26 mouse cellular contexts compared by ENCODE assay signal in the genomic region with DNA sequence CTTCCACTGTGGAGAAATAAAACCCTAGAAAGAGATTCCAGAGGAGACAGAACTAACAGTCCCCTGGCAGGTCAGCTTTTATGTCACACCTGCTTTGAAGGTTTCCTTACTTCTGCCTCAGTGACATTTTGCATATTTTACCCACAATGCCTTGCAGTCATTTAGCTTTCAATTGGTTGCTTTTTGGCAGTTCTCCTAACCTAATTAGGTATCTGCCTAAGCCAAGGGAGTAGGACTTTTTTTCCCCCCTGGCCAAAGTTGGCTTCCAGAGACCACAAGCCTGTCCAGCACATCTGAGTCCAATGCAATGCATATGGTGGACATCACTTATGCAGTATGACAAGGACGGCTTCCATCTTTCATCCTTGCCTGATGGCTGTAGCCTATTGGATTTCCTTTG.
DNase-seq lines count a peak whose midpoint lies in the region; ATAC-seq and TF ChIP-seq lines count a peak whose summit lies in the region.
"Had no signal": no experiment of that assay in that cellular context is flagged by ENCODE, and none has a peak within 500 bp of the region (broad histone marks: within the 10 kb centered on the region; RNA-seq: fewer than 3 reads in every experiment).

No protein-coding gene starts in this region.

- no peaks in the 10 kb centered on the region for H3K27me3 ChIP-seq in embryonic facial prominence, embryonic 14.5 days (replicated peaks; ENCODE audit: control insufficient read depth, insufficient read depth, low read length)
- H3K27me3 ChIP-seq in embryonic facial prominence, embryonic 10.5 days (replicated peaks; ENCODE audit: low read depth, poor library complexity, severe bottlenecking): no peaks in the 10 kb centered on the region
- H3K27me3 ChIP-seq: embryonic facial prominence, embryonic 13.5 days; heart, embryonic 13.5 days; hindbrain, embryonic 13.5 days had no signal

- 73% methylated on average over 1 of the region's 1 CpGs for WGBS in embryonic facial prominence, embryonic 14.5 days
- WGBS in embryonic facial prominence, embryonic 10.5 days: 96% methylated on average over 1 of the region's 1 CpGs

- no peak for TF ChIP-seq CTCF in brain, embryonic 14.5 days (IDR thresholded peaks at IDR 0.05; ENCODE audit: borderline replicate concordance, extremely low read depth, insufficient read depth, insufficient read length)

- DNase-seq in embryonic facial prominence, embryonic 14.5 days (ENCODE audit: low spot score): peak; percentile 12
- no peak for DNase-seq in embryonic facial prominence, embryonic 10.5 days (ENCODE audit: low spot score)
- DNase-seq in frontal cortex, adult 2 months (ENCODE audit: extremely low spot score in 1 of 2, low spot score in 1 of 2): peak; percentile 1 to 6
- no peak for DNase-seq in frontal cortex, postnatal 10 days (ENCODE audit: low spot score in 2 of 2)
- peak; percentile 4 for DNase-seq in brain, adult 2 months (ENCODE audit: low read depth, low spot score)
- peak; percentile 64 for DNase-seq in brain, embryonic 14.5 days (ENCODE audit: low read depth)
- DNase-seq: adrenal gland, adult 2 months; adrenal gland, postnatal 14 days; cerebellum, adult 11 months; cerebellum, adult 2 months; cerebellum, adult 9-11 months; gastrocnemius, postnatal 10 days; gastrocnemius, postnatal 36 days; heart, adult 2 months; heart, postnatal 14 days; kidney, adult 2 months had no signal

- H3K9me3 ChIP-seq in embryonic facial prominence, embryonic 14.5 days (ENCODE audit: control insufficient read depth, low read length): no peaks in the 10 kb centered on the region
- no peaks in the 10 kb centered on the region for H3K9me3 ChIP-seq in embryonic facial prominence, embryonic 10.5 days
- H3K9me3 ChIP-seq: embryonic facial prominence, embryonic 13.5 days; forebrain, embryonic 10.5 days; heart, embryonic 10.5 days; heart, embryonic 13.5 days; hindbrain, embryonic 13.5 days had no signal

- no peak overlapping the region for H3K4me2 ChIP-seq in embryonic facial prominence, embryonic 14.5 days (ENCODE audit: low read depth, low read length)
- H3K4me2 ChIP-seq: embryonic facial prominence, embryonic 13.5 days; heart, embryonic 13.5 days; hindbrain, embryonic 13.5 days had no signal

- H3K4me1 ChIP-seq in embryonic facial prominence, embryonic 14.5 days (ENCODE audit: control insufficient read depth, insufficient read depth, low read length): no peaks in the 10 kb centered on the region
- H3K4me1 ChIP-seq in embryonic facial prominence, embryonic 10.5 days: peaks cover 6% of the 10 kb centered on the region
- H3K4me1 ChIP-seq: embryonic facial prominence, embryonic 13.5 days; heart, embryonic 10.5 days; heart, embryonic 13.5 days; hindbrain, embryonic 13.5 days had no signal

- no peak overlapping the region for H3K27ac ChIP-seq in embryonic facial prominence, embryonic 14.5 days (replicated peaks; ENCODE audit: low read depth, low read length)
- H3K27ac ChIP-seq in embryonic facial prominence, embryonic 10.5 days (replicated peaks): no peak overlapping the region
- H3K27ac ChIP-seq: embryonic facial prominence, embryonic 13.5 days; forebrain, embryonic 10.5 days; heart, adult 2 months; heart, embryonic 10.5 days; heart, embryonic 13.5 days; hindbrain, embryonic 13.5 days had no signal

- TF ChIP-seq POLR2A in brain, embryonic 14.5 days (IDR thresholded peaks at IDR 0.05; ENCODE audit: borderline replicate concordance, extremely low read depth, insufficient read depth, insufficient read length, poor library complexity, severe bottlenecking): no peak

- no peak overlapping the region for H3K9ac ChIP-seq in embryonic facial prominence, embryonic 14.5 days (ENCODE audit: low read depth, low read length)
- H3K9ac ChIP-seq: embryonic facial prominence, embryonic 13.5 days; heart, embryonic 13.5 days; hindbrain, embryonic 13.5 days had no signal

- no peak for ATAC-seq in embryonic facial prominence, embryonic 14.5 days (ENCODE audit: low read depth)
- ATAC-seq: CD4-positive, CD25-positive, alpha-beta regulatory T cell, adult 4 months; forebrain, embryonic 16.5 days; hindbrain, embryonic 16.5 days; inflammation-experienced regulatory T-cells, adult 6 months; intestine, embryonic 16.5 days had no signal

- H3K36me3 ChIP-seq in embryonic facial prominence, embryonic 14.5 days (ENCODE audit: control insufficient read depth, insufficient read depth, low read length): no peaks in the 10 kb centered on the region
- no peaks in the 10 kb centered on the region for H3K36me3 ChIP-seq in embryonic facial prominence, embryonic 10.5 days (replicated peaks)
- H3K36me3 ChIP-seq: embryonic facial prominence, embryonic 13.5 days; forebrain, embryonic 10.5 days; heart, embryonic 10.5 days; heart, embryonic 13.5 days; hindbrain, embryonic 13.5 days had no signal

- H3K4me3 ChIP-seq in embryonic facial prominence, embryonic 14.5 days (ENCODE audit: low read depth, low read length): no peak overlapping the region
- H3K4me3 ChIP-seq in embryonic facial prominence, embryonic 10.5 days: no peak overlapping the region
- H3K4me3 ChIP-seq: embryonic facial prominence, embryonic 13.5 days; forebrain, embryonic 10.5 days; heart, adult 2 months; heart, embryonic 10.5 days; heart, embryonic 13.5 days; hindbrain, embryonic 13.5 days had no signal

Comparison
In these comparisons a context has a peak if more than half of its experiments do, and no peak if none do; other contexts are left out.
1. DNase-seq: peak in embryonic facial prominence, embryonic 14.5 days (single experiment), frontal cortex, adult 2 months (2 of 2), brain, adult 2 months (single experiment) and brain, embryonic 14.5 days (single experiment); none in embryonic facial prominence, embryonic 10.5 days (single experiment) and frontal cortex, postnatal 10 days (0 of 2).